Mouse (Mus musculus) forebrain, embryonic 12.5 days (tissue): ENCODE data around the gene Ddost. TPM values are rescaled to one million over a fixed set of nuclear protein-coding genes. Genes with fewer than 3 reads are reported as not detected.

Source experiments
- ATAC-seq: fragments of 200-750 bp; cut with Nextera tagmentation; 2 replicates; pipeline ENCODE4 v1.8.0; 2017; ENCODE audit warnings: moderate TSS enrichment; ENCODE audit not compliant: low FRiP score
- H3K27ac ChIP-seq: fragments of 300-500 bp; sonication (generic); 2 replicates; pipeline ENCODE4 v1.5.1; 2016; ENCODE audit warnings: mild to moderate bottlenecking
- H3K27me3 ChIP-seq: fragments of 300-500 bp; sonication (generic); 2 replicates; pipeline ENCODE4 v1.6.1; 2016; ENCODE audit warnings: mild to moderate bottlenecking
- H3K36me3 ChIP-seq: fragments of 300-500 bp; sonication (generic); replicated peaks from 2 replicates; pipeline ENCODE4 v1.6.1; 2016; ENCODE audit warnings: mild to moderate bottlenecking
- H3K4me1 ChIP-seq: fragments of 300-500 bp; sonication (generic); 2 replicates; pipeline ENCODE4 v1.6.1; 2016
- H3K4me2 ChIP-seq: fragments of 300-500 bp; sonication (generic); 2 replicates; pipeline ENCODE4 v1.6.1; 2016; ENCODE audit warnings: mild to moderate bottlenecking, moderate library complexity
- H3K4me3 ChIP-seq: fragments of 300-500 bp; sonication (generic); replicated peaks from 2 replicates; pipeline ENCODE4 v1.5.1; 2016; ENCODE audit warnings: mild to moderate bottlenecking
- H3K9ac ChIP-seq: fragments of 300-500 bp; sonication (generic); 2 replicates; pipeline ENCODE4 v1.6.1; 2016; ENCODE audit warnings: mild to moderate bottlenecking
- H3K9me3 ChIP-seq: fragments of 300-500 bp; sonication (generic); 2 replicates; pipeline ENCODE4 v1.6.1; 2016
- WGBS: fragments of 180-500 bp; shearing (Covaris S2); methylation state at CpG from one replicate; pipeline ENCODE4 v1.1.7; 2016; 5-methylcytosine and 5-hydroxymethylcytosine counted together
- polyA plus RNA-seq: library from polyadenylated mRNA; unstranded; fragments of >200 nt; fragmentation: Nextera tagmentation; extraction: Ambion mirVana; gene quantifications from 2 replicates; pipeline ENCODE4 v1.2.1, GENCODE M21; 2016

Gene Ddost
- polyA plus RNA-seq, 1 experiment from 2014 or later, result 209 TPM

DNA sequence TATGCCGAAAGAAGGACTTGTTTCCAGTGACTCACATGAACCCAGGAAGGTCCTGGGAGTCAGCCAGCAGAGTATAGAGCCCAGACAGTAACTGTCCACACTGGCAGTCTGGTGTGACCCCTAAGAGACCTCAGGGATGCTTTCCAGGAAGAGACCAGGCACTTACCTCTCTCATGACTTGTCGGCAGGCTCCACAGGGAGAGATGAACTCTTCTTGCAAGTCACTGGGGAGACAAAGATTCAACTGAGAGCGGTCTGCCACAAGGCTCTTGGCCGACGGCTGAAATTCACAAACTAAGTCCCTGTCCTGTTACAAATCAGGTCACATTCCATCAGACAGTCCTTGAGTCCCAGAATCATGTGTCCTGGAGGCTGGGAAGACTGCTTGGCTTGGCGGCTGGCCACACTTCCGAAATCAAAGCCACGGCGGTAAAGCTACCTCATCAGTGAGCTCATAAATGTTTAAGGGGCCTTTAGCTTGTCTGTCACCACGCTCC lies 38.9 kb downstream of the Ddost start:
- Histone ChIP-seq H3K27ac (no peak overlapping the region), H3K4me2 (no peak overlapping the region), H3K36me3 (no peaks in the 10 kb centered on the region), H3K4me3 (no peak overlapping the region), H3K4me1 (peaks cover 3% of the 10 kb centered on the region; the same call in 1 of the 2 replicates), H3K9ac (no peak overlapping the region), H3K9me3 (no peaks in the 10 kb centered on the region), H3K27me3 (0 out of 2 replicates have a peak, but pooled peaks cover 4% of the 10 kb centered on the region)
- WGBS, result 81% methylated on average over 10 of the region's 10 CpGs
- no peak for ATAC-seq

DNA sequence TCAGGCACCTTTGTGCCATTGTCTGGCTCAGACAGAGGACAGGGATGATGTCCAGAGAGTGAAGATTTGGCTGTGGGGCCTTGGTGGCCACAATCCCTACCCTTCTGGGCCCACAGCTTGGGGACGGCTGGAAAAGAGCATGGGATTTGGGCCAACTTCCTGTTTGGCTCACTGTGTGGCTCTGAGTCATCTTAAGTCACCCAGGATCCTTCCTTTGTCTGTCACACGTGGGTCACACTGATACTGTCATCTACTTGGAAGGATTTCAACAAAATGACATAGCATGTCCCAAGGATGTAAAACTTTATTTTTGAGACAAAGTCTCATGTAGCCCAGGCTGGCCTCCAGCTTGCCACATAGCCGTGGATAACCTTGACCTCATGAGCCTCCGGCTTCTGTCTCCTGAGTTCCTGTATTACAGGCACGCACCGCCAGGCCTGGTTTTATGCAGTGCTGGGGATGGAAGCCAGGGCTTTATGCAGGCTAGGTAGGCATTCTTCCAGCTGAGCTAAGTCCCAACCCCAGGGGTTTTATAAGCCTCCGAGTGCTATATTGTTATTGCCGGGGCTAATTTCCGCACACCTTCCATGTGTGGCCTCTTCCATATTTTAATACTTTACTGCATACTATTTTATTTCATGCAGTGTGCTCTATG lies 40.5 kb downstream of the Ddost start:
- Histone ChIP-seq H3K36me3 (no peaks in the 10 kb centered on the region), H3K9me3 (no peaks in the 10 kb centered on the region), H3K4me3 (no peak overlapping the region), H3K4me1 (peaks cover 3% of the 10 kb centered on the region; the same call in 1 of the 2 replicates), H3K27me3 (0 out of 2 replicates have a peak, but pooled peaks cover 9% of the 10 kb centered on the region), H3K4me2 (no peak overlapping the region), H3K27ac (no peak overlapping the region), H3K9ac (no peak overlapping the region)
- WGBS, result 88% methylated on average over 9 of the region's 9 CpGs
- ATAC-seq, result no peak

DNA sequence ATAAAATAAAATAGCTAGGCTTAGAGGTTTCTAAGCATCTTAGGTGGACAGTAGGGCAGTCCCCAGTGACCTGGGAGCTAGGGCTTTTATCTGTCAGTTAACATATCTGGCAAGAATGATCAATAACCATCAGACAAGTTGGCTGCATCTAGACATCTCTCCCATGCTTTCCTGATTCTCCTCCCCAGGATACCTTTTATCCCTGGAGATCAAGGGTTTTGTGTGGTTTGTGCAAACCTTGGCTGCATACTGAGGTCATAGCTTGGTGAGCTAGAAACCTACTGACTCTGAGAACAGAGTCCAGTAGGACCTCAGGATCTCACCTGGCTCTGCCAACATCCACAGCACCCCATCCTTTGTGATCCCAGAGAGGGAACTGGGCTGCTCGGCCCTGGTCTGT lies 42.8 kb downstream of the Ddost start:
- H3K4me2 ChIP-seq, result no peak overlapping the region
- no peaks in the 10 kb centered on the region for H3K9me3 ChIP-seq
- no peak overlapping the region for H3K9ac ChIP-seq
- WGBS, result 69% methylated on average over 1 of the region's 1 CpGs
- H3K4me1 ChIP-seq, result peaks cover 3% of the 10 kb centered on the region; the same call in 1 of the 2 replicates
- 0 out of 2 replicates have a peak, but pooled peaks cover 5% of the 10 kb centered on the region for H3K27me3 ChIP-seq
- H3K36me3 ChIP-seq, result no peaks in the 10 kb centered on the region
- H3K27ac ChIP-seq, result no peak overlapping the region
- no peak overlapping the region for H3K4me3 ChIP-seq
- no peak for ATAC-seq

DNA sequence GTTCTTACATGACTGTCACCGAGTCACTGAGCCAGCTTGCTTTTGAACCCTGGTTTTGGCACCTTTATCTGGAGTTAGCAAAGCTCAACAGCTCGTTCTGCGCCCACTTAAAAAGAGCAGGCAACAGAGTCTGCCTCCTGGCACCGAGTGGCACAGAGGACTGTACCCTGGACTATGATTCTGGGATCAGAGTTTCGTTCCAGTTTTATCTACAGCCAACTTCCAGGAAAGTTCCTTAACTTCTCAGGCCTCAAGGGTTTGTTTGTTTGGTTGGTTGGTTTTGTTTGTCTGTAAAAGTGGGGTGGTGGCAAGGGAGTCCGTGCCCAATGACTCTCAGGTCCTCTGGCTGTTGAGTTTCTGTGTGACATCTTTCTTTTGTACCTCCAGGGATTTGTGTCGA lies 44.2 kb downstream of the Ddost start:
- 0 out of 2 replicates have a peak, but pooled peaks cover 5% of the 10 kb centered on the region for H3K27me3 ChIP-seq
- H3K36me3 ChIP-seq, result no peaks in the 10 kb centered on the region
- no peaks in the 10 kb centered on the region for H3K9me3 ChIP-seq
- H3K4me2 ChIP-seq, result no peak overlapping the region
- WGBS, result 77% methylated on average over 7 of the region's 7 CpGs
- ATAC-seq, result no peak
- H3K9ac ChIP-seq, result no peak overlapping the region
- no peak overlapping the region for H3K27ac ChIP-seq
- H3K4me3 ChIP-seq, result no peak overlapping the region
- peaks cover 2% of the 10 kb centered on the region; the same call in 1 of the 2 replicates for H3K4me1 ChIP-seq

DNA sequence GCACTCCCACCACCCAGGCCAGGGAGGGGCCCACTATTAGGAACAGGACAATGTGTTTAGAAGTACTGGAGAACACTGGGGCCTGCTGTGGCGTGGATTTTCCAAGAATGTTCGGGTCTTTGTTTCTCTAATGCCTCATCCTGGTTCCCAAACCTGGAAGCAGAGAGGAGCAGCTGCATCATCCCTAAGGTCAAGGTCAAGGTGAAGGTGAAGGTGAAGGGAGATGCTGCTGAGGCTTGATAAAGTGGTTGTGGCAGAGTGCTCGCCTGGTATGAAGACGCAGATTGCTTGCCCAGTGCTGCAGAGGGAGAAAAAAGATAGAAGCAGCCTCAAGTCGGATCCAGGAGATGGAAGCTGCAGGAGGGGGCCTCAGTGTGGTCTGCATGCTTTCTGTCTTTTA lies 47.3 kb downstream of the Ddost start:
- ATAC-seq, result no peak

DNA sequence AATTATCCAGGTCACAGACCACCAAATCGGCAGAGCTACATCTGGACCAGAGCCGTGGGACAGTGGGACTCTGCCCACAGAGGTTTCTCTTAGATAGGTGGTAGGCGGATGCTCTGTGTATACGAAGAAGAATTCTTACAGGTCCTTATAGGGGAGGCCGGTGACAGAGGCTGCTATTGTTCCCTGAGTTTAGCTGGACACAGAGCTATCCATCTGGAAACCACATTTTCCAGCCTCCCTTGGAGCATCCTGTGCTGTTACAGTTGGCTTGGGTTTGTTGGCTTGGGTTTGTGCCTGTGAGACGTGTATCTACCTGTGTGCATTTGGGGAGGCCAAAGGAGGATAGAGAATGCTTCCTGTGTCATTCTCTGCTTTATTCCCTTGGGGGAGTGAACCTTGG lies 48.2 kb downstream of the Ddost start:
- no peak for ATAC-seq
- Histone ChIP-seq H3K4me1 (no peaks in the 10 kb centered on the region), H3K27me3 (0 out of 2 replicates have a peak, but pooled peaks cover 5% of the 10 kb centered on the region), H3K9me3 (no peaks in the 10 kb centered on the region), H3K4me3 (no peak overlapping the region), H3K27ac (no peak overlapping the region), H3K9ac (no peak overlapping the region), H3K4me2 (no peak overlapping the region), H3K36me3 (no peaks in the 10 kb centered on the region)
- 87% methylated on average over 6 of the region's 6 CpGs for WGBS

More for the DNA sequence above, 47.3 kb downstream of the Ddost start:
- H3K9ac ChIP-seq, result no peak overlapping the region
- H3K4me2 ChIP-seq, result no peak overlapping the region
- no peaks in the 10 kb centered on the region for H3K9me3 ChIP-seq
- no peaks in the 10 kb centered on the region for H3K4me1 ChIP-seq
- no peak overlapping the region for H3K4me3 ChIP-seq
- H3K27ac ChIP-seq, result no peak overlapping the region
- 85% methylated on average over 5 of the region's 5 CpGs for WGBS
- no peaks in the 10 kb centered on the region for H3K36me3 ChIP-seq
- 0 out of 2 replicates have a peak, but pooled peaks cover 5% of the 10 kb centered on the region for H3K27me3 ChIP-seq

DNA sequence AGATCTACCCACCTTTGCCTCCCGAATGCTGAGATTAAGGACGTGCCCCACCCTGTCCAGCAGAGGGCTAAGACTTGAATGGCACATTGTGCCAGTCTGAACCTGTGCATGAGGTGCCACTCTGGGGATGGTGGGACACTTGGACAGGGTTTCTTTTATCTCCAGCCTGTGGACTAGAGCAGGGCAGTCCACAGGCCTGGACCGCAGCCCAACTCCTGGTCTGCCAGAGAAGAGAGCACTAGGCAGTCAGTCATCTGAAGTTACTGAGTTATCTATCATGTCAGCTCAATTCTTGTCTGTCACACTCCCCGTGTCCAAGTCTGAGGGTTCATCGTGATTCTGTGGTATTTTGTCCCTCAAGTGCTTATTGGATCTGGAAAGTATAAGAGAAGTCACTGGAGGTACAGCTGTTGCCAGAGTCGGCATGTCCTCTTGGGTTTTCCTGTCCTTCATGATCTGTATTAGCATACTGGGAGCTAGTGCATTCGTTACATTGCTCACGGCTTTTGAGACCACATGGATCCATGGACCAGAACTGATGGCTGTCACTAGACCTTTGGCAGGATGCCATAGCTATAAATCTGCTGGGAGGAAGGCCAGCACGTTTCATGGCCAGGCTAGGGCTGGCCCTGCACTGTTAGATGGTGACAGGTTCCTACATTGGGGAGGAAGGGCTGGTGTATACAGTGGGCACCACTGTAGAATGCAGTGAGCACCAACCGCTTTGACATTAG lies 49.1 kb downstream of the Ddost start:
- Histone ChIP-seq H3K4me1 (no peaks in the 10 kb centered on the region), H3K27ac (no peak overlapping the region), H3K9me3 (no peaks in the 10 kb centered on the region), H3K9ac (no peak overlapping the region), H3K27me3 (0 out of 2 replicates have a peak, but pooled peaks cover 5% of the 10 kb centered on the region), H3K4me2 (no peak overlapping the region), H3K36me3 (no peaks in the 10 kb centered on the region), H3K4me3 (no peak overlapping the region)
- no peak for ATAC-seq
- 86% methylated on average over 10 of the region's 10 CpGs for WGBS

DNA sequence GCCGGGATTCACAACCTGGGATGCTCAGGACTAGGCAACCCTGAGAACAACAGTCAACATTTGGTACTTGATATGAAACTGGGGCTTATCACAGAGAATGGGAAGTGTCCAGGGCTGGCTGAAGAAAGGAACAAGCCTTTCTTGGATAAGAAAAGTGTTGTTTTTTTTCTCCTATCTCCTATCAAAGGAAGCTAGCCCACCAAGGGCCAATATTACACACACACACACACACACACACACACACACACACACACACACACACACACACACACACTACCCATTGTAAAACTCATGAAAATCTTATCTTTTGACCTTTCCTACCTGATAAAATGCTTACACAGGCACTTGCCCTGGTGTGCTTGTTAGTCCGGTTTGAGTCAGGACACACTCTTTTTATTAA lies 51.0 kb downstream of the Ddost start:
- no peaks in the 10 kb centered on the region for H3K9me3 ChIP-seq
- 0 out of 2 replicates have a peak, but pooled peaks cover under 1% of the 10 kb centered on the region for H3K27me3 ChIP-seq
- H3K4me3 ChIP-seq, result no peak overlapping the region
- WGBS, result 97% methylated on average over 2 of the region's 2 CpGs
- no peak overlapping the region for H3K27ac ChIP-seq
- H3K4me1 ChIP-seq, result no peaks in the 10 kb centered on the region
- no peak overlapping the region for H3K9ac ChIP-seq
- no peak for ATAC-seq
- H3K4me2 ChIP-seq, result no peak overlapping the region
- no peaks in the 10 kb centered on the region for H3K36me3 ChIP-seq

DNA sequence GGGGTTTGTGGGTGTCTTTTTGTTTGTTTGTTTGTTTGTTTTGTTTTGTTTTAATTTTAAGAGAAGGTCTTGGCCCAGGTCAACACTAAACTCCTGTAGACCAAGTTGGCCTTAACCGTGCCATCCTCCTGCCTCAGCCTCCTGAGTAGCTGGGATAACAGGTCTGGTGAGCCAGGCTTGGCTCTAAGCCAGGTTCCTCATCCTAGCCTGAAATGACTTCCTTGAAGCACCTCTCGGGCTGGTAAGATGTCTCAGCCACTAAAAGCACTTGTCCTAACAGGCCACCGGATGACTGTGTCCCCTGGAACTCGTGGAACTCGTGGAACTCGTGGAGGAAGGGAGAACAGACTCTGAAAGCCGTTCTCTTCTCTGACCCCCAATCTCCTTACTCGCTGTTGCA lies 51.6 kb downstream of the Ddost start:
- Histone ChIP-seq H3K9ac (no peak overlapping the region), H3K4me1 (peaks cover 3% of the 10 kb centered on the region; the same call in 1 of the 2 replicates), H3K4me2 (no peak overlapping the region), H3K9me3 (no peaks in the 10 kb centered on the region), H3K36me3 (no peaks in the 10 kb centered on the region), H3K27me3 (peaks cover 7% of the 10 kb centered on the region), H3K27ac (no peak overlapping the region), H3K4me3 (no peak overlapping the region)
- WGBS, result 91% methylated on average over 8 of the region's 8 CpGs
- no peak for ATAC-seq

DNA sequence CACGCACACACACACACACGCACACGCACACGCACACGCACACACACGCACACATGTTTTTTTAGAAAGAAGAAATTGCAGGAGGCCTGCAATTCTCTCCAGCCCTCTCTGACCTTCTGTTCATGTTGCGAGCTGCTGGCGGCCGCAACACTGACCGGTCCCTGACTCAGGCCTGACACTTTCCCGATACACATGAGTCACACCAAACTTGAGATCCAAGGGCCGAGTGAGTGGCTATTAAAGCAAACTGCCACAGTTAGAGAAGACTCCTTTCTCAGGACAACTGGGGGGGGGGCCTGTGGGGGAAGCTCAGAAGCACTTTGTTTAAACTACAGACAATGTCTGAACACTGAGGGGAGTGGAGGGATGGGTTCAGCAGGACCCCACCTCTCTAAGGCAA lies 52.0 kb downstream of the Ddost start:
- Histone ChIP-seq H3K36me3 (no peaks in the 10 kb centered on the region), H3K4me1 (peaks cover 8% of the 10 kb centered on the region), H3K27me3 (peaks cover 9% of the 10 kb centered on the region), H3K9ac (no peak overlapping the region), H3K9me3 (no peaks in the 10 kb centered on the region), H3K4me2 (no peak overlapping the region), H3K4me3 (no peak overlapping the region), H3K27ac (no peak overlapping the region)
- WGBS, result 92% methylated on average over 12 of the region's 12 CpGs
- ATAC-seq, result no peak

DNA sequence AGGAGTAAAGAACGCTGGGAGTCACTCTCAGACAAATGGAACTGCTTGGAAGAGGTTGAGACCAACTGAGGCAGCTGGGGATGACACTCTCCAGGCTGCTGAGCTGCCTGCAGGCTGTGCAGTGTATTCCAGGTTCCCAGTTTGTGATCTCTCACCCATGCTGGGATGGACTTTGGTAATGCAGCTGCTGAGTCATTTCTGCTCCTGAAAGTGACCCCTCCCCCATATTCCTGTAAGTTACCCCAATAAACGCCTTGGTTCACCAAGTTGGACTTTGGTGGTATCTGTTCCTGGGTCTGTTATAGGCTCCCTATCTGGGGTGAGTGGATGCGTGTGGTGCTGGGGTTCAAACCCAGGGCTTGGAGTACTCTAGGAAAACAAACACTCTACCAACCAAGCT lies 53.6 kb downstream of the Ddost start:
- H3K27ac ChIP-seq, result no peak overlapping the region
- peaks cover 9% of the 10 kb centered on the region for H3K27me3 ChIP-seq
- WGBS, result 80% methylated on average over 3 of the region's 3 CpGs
- peaks cover 10% of the 10 kb centered on the region for H3K4me1 ChIP-seq
- no peak overlapping the region for H3K4me3 ChIP-seq
- H3K36me3 ChIP-seq, result no peaks in the 10 kb centered on the region
- no peak for ATAC-seq
- H3K9me3 ChIP-seq, result no peaks in the 10 kb centered on the region
- no peak overlapping the region for H3K4me2 ChIP-seq
- H3K9ac ChIP-seq, result no peak overlapping the region

DNA sequence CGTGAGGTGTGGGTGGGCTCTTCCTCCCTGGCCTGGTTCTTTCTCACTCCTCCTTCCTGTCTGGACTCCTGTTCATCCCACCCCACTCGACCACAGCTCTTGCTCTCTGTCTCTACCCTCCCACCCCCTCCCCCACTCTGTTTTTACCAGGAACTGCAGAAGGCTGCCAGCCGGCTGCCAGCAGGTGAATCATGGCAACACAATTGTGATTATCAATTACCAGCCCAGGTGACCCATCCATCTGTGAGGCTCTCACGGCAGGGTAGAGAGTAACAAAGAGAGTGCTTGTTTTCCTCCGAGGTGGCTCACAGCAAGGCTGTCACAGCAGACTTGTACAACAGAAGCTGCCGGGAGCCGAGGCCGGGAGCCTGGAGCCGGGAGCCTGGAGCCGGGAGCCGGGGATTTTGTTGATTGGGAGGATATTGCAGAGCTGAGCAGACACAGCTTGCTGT lies 56.9 kb downstream of the Ddost start:
- no peaks in the 10 kb centered on the region for H3K9me3 ChIP-seq
- no peaks in the 10 kb centered on the region for H3K36me3 ChIP-seq
- peak overlapping the region; percentile 71 for H3K27ac ChIP-seq
- no peak for ATAC-seq
- WGBS, result 6% methylated on average over 11 of the region's 11 CpGs
- peak overlapping the region; percentile 37 for H3K4me2 ChIP-seq
- peaks cover 10% of the 10 kb centered on the region for H3K4me1 ChIP-seq
- peak overlapping the region; percentile 42; the same call in 1 of the 2 replicates for H3K9ac ChIP-seq
- peaks cover 17% of the 10 kb centered on the region for H3K27me3 ChIP-seq
- H3K4me3 ChIP-seq, result no peak overlapping the region
